Mouse (Mus musculus): ENCODE measurements around the gene Ugt1a5. TPM values are rescaled to one million over a fixed set of nuclear protein-coding genes. Genes with fewer than 3 reads are reported as not detected.
A peak's percentile ranks its signal among the peaks of the same experiment; 100 is the strongest.

Ugt1a5 gene
- total RNA-seq, 2 experiments from 2014 or later = 0.84 to 4.3 TPM

- ATAC-seq (ENCODE audit: poor library complexity, severe bottlenecking) = no peak
Observed at GRCm38 (mm10) chr1:88258881-88259642, 93.2 kb downstream of the Ugt1a5 start.

- ATAC-seq (ENCODE audit: poor library complexity, severe bottlenecking) = no peak
Observed at GRCm38 (mm10) chr1:88259643-88260024, 93.8 kb downstream of the Ugt1a5 start.

GRCm38 (mm10) chr1:88260114-88260513 lies 94.3 kb downstream of the Ugt1a5 start:
- peak; percentile 22 for ATAC-seq (ENCODE audit: poor library complexity, severe bottlenecking)

GRCm38 (mm10) chr1:88260604-88261377 lies 95.0 kb downstream of the Ugt1a5 start:
- ATAC-seq (ENCODE audit: poor library complexity, severe bottlenecking) = peak; percentile 48

GRCm38 (mm10) chr1:88261706-88262105 lies 95.9 kb downstream of the Ugt1a5 start:
- ATAC-seq (ENCODE audit: poor library complexity, severe bottlenecking) = no peak

GRCm38 (mm10) chr1:88262255-88262654 lies 96.4 kb downstream of the Ugt1a5 start:
- ATAC-seq (ENCODE audit: poor library complexity, severe bottlenecking) = 0 out of 2 replicates have a peak, but pooled peaks have one; percentile 2

GRCm38 (mm10) chr1:88262961-88263360 lies 97.1 kb downstream of the Ugt1a5 start:
- no peak for ATAC-seq (ENCODE audit: poor library complexity, severe bottlenecking)

DNA sequence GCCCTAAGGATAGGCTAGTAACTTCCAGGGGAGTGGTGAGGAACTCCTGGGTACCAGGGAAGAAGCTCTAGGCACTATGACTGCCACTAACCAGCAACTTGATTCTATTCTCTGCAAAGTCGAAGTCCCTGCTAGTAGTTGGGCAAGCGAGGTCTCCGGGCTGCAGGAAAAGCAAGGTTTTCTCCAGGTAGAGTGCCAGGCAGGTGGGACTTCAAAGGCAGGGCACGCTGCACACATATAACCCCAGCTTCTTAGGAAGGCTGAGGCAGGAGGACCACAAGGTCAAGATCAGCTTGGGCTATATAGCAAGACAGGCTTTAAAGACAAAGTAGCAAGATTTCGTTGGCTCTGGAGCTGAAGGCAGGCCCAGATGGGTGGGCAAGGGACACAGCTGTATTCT lies 98.0 kb downstream of the Ugt1a5 start:
- no peak for ATAC-seq (ENCODE audit: poor library complexity, severe bottlenecking)

- ATAC-seq (ENCODE audit: poor library complexity, severe bottlenecking) = no peak
Observed at GRCm38 (mm10) chr1:88264237-88264868, 98.5 kb downstream of the Ugt1a5 start.

DNA sequence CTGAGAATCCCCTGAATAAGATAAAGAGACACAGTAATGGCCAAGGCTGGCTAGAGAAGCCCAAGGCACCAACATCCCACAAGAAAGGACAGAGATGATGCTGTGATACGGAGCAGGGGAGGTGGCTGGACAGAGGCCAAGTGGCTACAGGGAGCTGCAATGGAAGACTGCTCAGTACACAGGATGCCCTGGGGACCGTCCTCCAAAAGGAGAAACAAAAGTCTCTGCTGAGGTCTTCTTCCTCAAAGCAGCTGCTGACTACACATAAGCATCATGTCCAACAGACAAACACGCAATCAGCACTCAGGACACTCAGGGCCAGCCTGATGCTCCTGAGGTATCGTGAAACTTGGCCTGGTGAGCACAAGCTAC lies 99.0 kb downstream of the Ugt1a5 start:
- ATAC-seq (ENCODE audit: poor library complexity, severe bottlenecking) = no peak

- no peak for ATAC-seq (ENCODE audit: poor library complexity, severe bottlenecking)
Observed at GRCm38 (mm10) chr1:88266123-88266522, 100.3 kb downstream of the Ugt1a5 start.

GRCm38 (mm10) chr1:88267489-88267888 lies 101.7 kb downstream of the Ugt1a5 start:
- no peak for ATAC-seq (ENCODE audit: poor library complexity, severe bottlenecking)

GRCm38 (mm10) chr1:88268070-88268469 lies 102.3 kb downstream of the Ugt1a5 start:
- no peak for ATAC-seq (ENCODE audit: poor library complexity, severe bottlenecking)

Other genes with a start within 250 kb of the Ugt1a5 start
- 7.0 and 8.8 TPM in 2 replicates for gene Usp40, start 157.5 kb upstream of the Ugt1a5 start, total RNA-seq (2015)
- gene Usp40, start 157.5 kb upstream of the Ugt1a5 start, total RNA-seq (2017) = 12.8 and 18.9 TPM in 2 replicates
- gene Ugt1a10, start 110.6 kb upstream of the Ugt1a5 start, total RNA-seq (2015) = not detected in 2 replicates
- not detected in 2 replicates for gene Ugt1a10, start 110.6 kb upstream of the Ugt1a5 start, total RNA-seq (2017)
- not detected in 2 replicates for gene Ugt1a9, start 95.2 kb upstream of the Ugt1a5 start, total RNA-seq (2015)
- not detected in 2 replicates for gene Ugt1a9, start 95.2 kb upstream of the Ugt1a5 start, total RNA-seq (2017)
- gene Ugt1a8, start 78.2 kb upstream of the Ugt1a5 start, total RNA-seq (2015) = not detected in 2 replicates
- gene Ugt1a8, start 78.2 kb upstream of the Ugt1a5 start, total RNA-seq (2017) = not detected in 2 replicates
- gene Ugt1a7c, start 71.0 kb upstream of the Ugt1a5 start, total RNA-seq (2015) = 120 and 121 TPM in 2 replicates
- 178 and 196 TPM in 2 replicates for gene Ugt1a7c, start 71.0 kb upstream of the Ugt1a5 start, total RNA-seq (2017)
- 3.7 and 6.3 TPM in 2 replicates for gene Ugt1a6b, start 62.8 kb upstream of the Ugt1a5 start, total RNA-seq (2015)
- 4.6 and 6.1 TPM in 2 replicates for gene Ugt1a6b, start 62.8 kb upstream of the Ugt1a5 start, total RNA-seq (2017)
- 7.2 and 7.6 TPM in 2 replicates for gene Ugt1a6a, start 31.2 kb upstream of the Ugt1a5 start, total RNA-seq (2015)
- 4.6 and 6.5 TPM in 2 replicates for gene Ugt1a6a, start 31.2 kb upstream of the Ugt1a5 start, total RNA-seq (2017)
- 2.5 and 4.1 TPM in 2 replicates for gene Ugt1a2, start 34.6 kb downstream of the Ugt1a5 start, total RNA-seq (2015)
- 0.12 and 1.2 TPM in 2 replicates for gene Ugt1a2, start 34.6 kb downstream of the Ugt1a5 start, total RNA-seq (2017)
- 0.66 TPM in 1 of 2 replicates, not detected in the other for gene Dnajb3, start 39.8 kb downstream of the Ugt1a5 start, total RNA-seq (2015)
- gene Dnajb3, start 39.8 kb downstream of the Ugt1a5 start, total RNA-seq (2017) = not detected in 2 replicates
- gene Ugt1a1, start 45.9 kb downstream of the Ugt1a5 start, total RNA-seq (2015) = 0.29 and 1.1 TPM in 2 replicates
- gene Ugt1a1, start 45.9 kb downstream of the Ugt1a5 start, total RNA-seq (2017) = 0.37 TPM in 1 of 2 replicates, not detected in the other
- 0.47 and 1.2 TPM in 2 replicates for gene Mroh2a, start 61.0 kb downstream of the Ugt1a5 start, total RNA-seq (2015)
- gene Mroh2a, start 61.0 kb downstream of the Ugt1a5 start, total RNA-seq (2017) = 0.28 and 0.37 TPM in 2 replicates
- 99.8 and 112 TPM in 2 replicates for gene Hjurp, start 111.6 kb downstream of the Ugt1a5 start, total RNA-seq (2015)
- gene Hjurp, start 111.6 kb downstream of the Ugt1a5 start, total RNA-seq (2017) = 174 and 189 TPM in 2 replicates
- not detected in 2 replicates for gene Trpm8, start 111.6 kb downstream of the Ugt1a5 start, total RNA-seq (2015)
- gene Trpm8, start 111.6 kb downstream of the Ugt1a5 start, total RNA-seq (2017) = not detected in 2 replicates
- gene Spp2, start 240.9 kb downstream of the Ugt1a5 start, total RNA-seq (2015) = not detected in 2 replicates
- gene Spp2, start 240.9 kb downstream of the Ugt1a5 start, total RNA-seq (2017) = not detected in 2 replicates

All from megakaryocyte, adult 5-6 weeks (primary cell).